Mouse (Mus musculus): ENCODE results near the gene Ccl11.

Ccl11 gene

GRCm38 (mm10) chr11:82057646-82058045 lies at the start of gene Ccl11:
Gene Ccl11 (plus strand): TSS chr11:82057823.
- no peak for DNase-seq (ENCODE audit: low spot score)

DNA sequence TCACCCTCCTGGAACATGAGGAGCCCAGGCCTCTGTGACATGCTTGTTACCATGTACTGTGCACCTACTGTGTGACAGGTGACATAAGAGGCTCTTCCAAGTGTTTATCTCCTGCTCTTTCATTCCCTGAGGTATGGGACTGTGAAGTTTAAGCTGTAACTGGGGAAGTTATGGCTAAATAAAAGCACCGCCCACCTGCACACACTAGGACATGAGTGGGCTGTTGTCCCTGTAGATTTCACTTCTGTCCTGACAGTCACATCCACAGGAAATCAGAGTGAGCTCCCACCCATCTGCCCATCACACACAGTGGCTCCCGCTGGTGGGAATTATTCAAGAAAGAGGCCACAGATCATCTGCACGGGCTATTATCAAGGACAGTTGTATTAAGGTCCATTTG lies 47.5 kb upstream of the Ccl11 start:
- DNase-seq (ENCODE audit: low spot score), result no peak

DNA sequence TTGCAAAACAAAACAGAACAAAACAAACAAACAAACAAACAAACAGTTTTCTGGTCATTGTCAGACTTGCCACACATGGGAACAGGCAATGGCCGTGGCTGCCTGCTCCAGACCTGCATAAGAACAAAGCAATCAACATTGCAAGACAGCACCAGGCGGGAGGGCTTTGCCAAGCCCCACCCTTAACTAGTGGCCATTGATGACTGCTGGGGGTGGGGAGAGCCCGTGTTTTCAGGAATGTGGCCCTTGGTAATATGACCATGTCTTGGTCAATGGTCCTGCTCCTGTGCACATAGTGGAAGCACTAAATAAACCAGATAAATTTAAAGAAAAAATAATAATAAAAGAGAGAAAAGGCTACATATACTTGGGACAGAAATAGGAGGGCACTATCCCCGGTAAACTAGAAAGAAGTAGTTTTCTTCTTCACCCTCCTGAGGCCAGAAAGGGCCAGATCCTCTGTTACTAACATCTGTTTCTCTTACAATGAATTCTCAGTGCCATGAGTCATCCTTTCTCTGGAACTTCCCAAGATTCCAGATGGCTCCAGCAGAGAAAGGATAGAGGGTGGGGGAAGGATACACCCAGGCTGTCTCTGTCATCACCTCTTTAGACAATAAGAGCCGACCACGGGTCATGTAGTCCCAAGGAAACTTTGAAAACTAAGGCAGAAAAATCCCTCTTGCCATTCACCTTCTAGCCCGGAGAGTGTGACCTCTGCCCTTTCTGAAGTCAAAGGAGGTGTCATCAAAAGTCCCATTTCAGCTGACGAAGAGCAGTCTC lies 46.0 kb upstream of the Ccl11 start:
- DNase-seq (ENCODE audit: low spot score), result no peak

DNA sequence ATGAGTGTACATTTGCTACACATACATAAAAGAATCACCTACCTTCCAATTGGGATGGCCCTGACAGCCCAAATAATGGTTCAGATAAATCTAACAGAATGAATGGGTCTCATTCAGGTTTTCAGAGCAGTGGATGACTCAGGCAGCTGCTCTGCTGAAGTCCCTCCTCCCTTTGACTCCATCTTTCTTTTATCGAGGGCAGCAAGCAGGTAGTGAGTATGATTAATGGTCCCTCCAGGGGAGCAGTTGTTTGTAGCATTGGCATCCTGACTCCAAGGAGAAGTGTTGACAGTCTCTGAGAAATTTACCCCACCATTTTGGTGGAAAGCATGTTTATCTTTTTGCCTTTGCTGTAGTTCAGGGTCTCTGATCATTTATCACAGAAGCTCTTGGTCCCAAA lies 43.9 kb upstream of the Ccl11 start:
- DNase-seq (ENCODE audit: low spot score), result no peak

- DNase-seq (ENCODE audit: low spot score), result no peak
These were observed 42.6 kb upstream of the Ccl11 start for GRCm38 (mm10) chr11:82015066-82015465.

GRCm38 (mm10) chr11:82016181-82016780 lies 41.3 kb upstream of the Ccl11 start:
- DNase-seq (ENCODE audit: low spot score), result no peak

DNA sequence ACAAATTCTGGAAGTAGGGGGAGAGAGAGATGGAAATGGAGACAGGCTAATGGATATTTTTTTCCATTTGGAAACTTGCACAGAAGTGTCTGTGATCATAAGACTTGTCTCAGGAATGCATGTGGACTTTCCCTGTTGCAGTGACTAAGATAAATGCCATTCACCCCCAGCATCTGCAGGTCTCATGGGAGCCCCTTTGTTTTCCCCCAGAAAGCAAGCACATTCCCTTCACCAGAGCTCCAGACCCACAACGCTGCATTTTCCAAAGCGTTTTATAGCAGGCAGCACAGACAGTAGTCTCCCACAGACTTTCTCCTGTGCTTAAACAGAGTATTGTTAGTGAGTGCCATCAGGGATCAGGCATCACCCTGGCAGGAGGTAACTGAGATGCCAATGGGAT lies 38.2 kb upstream of the Ccl11 start:
- no peak for DNase-seq (ENCODE audit: low spot score)

DNA sequence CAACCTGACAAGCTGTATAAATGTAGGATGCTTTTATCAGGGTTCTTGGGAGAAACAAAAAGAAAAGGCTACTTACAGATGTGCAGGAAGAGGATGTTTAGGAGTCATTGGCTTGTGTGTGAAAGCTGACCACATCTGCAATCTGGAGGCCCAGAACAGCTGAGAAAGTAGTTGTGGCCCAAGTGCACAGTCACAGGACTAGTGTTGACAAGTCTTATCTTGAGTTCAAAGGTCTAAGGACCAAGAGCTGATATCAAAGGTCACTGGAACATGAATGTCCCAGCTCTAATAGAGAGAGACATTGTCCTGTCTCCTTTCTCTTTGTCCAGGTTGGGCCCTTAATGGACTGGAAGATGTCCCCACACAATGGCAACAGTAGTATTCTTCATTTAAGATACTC lies 37.8 kb upstream of the Ccl11 start:
- no peak for DNase-seq (ENCODE audit: low spot score)

GRCm38 (mm10) chr11:82021406-82021805 lies 36.2 kb upstream of the Ccl11 start:
- DNase-seq (ENCODE audit: low spot score), result no peak

GRCm38 (mm10) chr11:82022504-82023056 lies 35.0 kb upstream of the Ccl11 start:
- DNase-seq (ENCODE audit: low spot score), result no peak

- no peak for DNase-seq (ENCODE audit: low spot score)
These were observed 33.9 kb upstream of the Ccl11 start for GRCm38 (mm10) chr11:82023769-82024168.

DNA sequence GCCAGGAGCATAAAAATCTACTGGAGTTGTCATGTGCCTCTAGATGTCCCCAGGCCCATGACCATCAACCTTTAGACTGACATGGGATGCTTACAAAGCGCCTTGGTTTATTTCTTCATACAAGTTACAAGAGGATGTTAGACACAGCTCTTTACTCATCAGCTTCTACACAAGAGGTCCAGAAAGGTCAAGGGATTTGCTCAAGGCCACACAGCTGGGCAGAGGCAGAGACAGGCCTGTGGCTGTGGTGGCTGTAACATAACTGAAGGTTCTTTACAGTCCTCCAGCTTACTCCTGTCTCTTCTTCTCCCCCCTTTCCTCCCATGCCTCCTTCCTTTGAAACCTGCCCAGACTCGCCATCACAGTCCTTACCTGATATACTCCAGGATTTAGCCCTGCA lies 27.5 kb upstream of the Ccl11 start:
- no peak for DNase-seq (ENCODE audit: low spot score)

DNA sequence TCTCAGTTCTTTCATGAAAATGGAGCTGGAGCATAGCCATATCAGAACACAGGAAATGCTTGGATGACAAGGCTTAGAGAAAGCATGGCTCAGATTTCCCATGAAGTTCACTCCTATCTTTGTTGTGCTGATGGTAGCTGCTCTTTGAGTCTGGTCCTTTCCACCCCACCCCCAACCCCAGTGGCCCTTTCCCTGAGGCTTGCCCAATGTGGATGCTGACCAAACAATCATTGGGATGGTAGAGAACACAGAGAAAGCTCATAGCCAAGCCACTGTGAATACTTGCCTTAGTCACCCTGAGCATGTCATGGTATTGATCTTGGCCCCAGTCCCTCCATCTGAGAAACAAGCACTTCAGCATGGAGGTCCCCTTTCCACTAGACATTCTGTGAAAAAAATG lies 25.5 kb upstream of the Ccl11 start:
- DNase-seq (ENCODE audit: low spot score), result no peak

- DNase-seq (ENCODE audit: low spot score), result no peak
These were observed 24.8 kb upstream of the Ccl11 start for GRCm38 (mm10) chr11:82032678-82033344.

- DNase-seq (ENCODE audit: low spot score), result no peak
These were observed 23.2 kb upstream of the Ccl11 start for GRCm38 (mm10) chr11:82034446-82034845.

DNA sequence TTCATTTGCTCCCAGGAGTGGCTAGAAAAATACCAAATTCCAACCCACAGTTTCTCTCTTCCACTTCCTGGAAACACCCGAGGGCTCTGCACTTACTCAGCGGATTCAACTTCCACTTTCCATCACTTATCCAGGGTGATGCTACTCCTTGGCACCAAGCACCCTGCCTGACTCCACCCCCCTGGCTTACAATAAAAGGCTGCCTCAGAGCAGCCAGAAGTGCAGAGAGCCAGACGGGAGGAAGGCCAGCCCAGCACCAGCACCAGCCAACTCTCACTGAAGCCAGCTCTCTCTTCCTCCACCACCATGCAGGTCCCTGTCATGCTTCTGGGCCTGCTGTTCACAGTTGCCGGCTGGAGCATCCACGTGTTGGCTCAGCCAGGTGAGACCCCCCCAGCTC lies 22.3 kb upstream of the Ccl11 start, which contains the start of gene Ccl2:
TSS of gene Ccl2 (plus strand) at position 216 of the 400 bp plus-strand sequence.
- DNase-seq (ENCODE audit: low spot score), result no peak

- DNase-seq (ENCODE audit: low spot score), result no peak
These were observed 21.8 kb upstream of the Ccl11 start for GRCm38 (mm10) chr11:82035857-82036256.

DNA sequence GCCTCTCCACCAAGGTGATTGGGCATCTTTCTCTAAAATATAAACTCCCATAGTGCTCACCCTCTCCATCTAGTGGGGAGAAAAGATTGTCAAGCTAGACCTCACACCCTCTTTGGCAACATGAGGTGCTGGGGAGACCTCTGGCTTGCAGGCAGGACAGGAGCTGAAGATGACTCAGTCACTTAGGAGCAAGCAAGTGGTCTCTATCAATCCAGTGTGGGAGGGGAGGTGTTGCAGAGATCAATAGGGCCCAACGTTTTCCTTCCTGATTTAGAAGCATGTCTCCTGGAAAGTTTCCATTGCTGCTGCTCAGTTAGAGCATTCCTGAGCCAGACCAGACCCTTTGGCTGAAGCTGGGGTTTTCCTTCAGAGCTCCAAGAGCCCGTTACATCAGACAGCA lies 19.1 kb upstream of the Ccl11 start, which contains the start of gene Gm17268:
TSS of gene Gm17268 (minus strand) at position 28 of the 400 bp plus-strand sequence.
- no peak for DNase-seq (ENCODE audit: low spot score)

- no peak for DNase-seq (ENCODE audit: low spot score)
These were observed 18.4 kb upstream of the Ccl11 start for GRCm38 (mm10) chr11:82039132-82039660.

- no peak for DNase-seq (ENCODE audit: low spot score)
These were observed 15.9 kb upstream of the Ccl11 start for GRCm38 (mm10) chr11:82041671-82042080.

- DNase-seq (ENCODE audit: low spot score), result no peak
These were observed 12.2 kb upstream of the Ccl11 start, which contains the start of gene Ccl7 for GRCm38 (mm10) chr11:82045471-82045870. Gene Ccl7 (plus strand): TSS chr11:82045712.

DNA sequence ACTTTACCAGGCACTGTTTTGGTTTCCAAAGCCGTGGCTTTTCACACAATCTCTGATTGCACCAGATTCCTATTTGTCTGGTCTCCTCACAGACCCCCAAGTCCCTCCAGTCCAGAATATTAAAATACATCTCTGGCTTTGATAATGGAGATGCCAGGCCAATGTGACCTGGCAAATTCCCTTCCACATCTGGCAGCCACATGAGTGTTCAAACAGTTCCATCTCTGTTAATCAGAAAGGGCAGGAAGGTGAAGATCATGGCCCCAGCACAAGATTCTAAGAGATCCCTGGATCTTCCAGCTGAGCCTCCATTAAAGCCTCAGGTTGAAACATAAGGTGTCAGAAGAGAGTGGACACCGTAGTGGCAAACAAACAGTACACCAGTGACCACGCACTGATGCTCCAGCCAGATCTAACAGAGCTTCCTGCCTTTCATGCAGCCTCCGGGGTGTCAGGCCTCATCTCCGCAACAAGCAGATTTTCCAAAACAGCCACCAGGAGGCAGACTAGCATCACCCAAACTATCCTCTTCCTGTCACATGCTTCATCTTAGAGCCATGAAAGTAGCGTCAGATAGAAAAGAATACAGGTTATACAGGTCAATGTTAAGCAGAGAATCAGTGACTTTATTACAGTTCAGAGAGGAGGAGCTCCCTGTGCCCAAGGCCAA lies 9.7 kb upstream of the Ccl11 start:
- DNase-seq (ENCODE audit: low spot score), result peak; percentile 24
